Mouse (Mus musculus): ENCODE data around the gene Slc25a30.

DNA sequence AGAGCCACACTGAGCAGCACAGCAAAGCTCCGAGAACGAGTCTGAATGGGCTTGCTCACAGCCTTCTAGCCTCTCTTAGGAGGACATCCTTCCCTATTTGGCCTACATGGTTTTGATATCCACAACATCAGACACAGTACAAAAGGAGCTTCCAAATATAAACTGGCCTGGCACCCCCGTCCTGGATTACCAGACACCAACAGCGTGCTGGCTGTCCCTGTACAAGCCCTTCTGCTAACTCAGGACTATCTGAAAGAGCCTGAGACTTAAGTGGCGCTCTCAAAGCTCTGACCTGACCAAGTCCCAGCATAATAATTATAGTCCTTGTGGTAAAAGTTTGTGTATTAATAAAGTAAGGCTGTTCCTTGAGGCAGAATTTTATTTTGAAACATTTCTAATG lies 66.7 kb downstream of the Slc25a30 start:
- TF ChIP-seq CTCF (IDR thresholded peaks at IDR 0.05; ENCODE audit: low read depth, low read length) (no peak), POLR2A (IDR thresholded peaks at IDR 0.05; ENCODE audit: insufficient read depth, low read length) (no peak)
